Mouse (Mus musculus) C2C12 (cell line): ENCODE results near the gene Etl4. TPM values are rescaled to one million over a fixed set of nuclear protein-coding genes. Genes with fewer than 3 reads are reported as not detected.
"Not testable (repeated sequence)": the region's sequence is repeated elsewhere in the genome, so short reads cannot be mapped to it uniquely, and the experiment has no call there.

Experiments used
- H3K27me3 ChIP-seq: one replicate; pipeline ENCODE4 v1.6.1; 2011; ENCODE audit not compliant: control insufficient read depth, insufficient read depth, insufficient read length
- H3K36me3 ChIP-seq: one replicate; pipeline ENCODE4 v1.6.1; 2011; ENCODE audit not compliant: control insufficient read depth, insufficient read depth
- H3K4me3 ChIP-seq: one replicate; pipeline ENCODE4 v1.5.1; 2011; ENCODE audit warnings: mild to moderate bottlenecking, control low read depth; ENCODE audit not compliant: poor library complexity, insufficient read depth, severe bottlenecking
- H3K79me2 ChIP-seq: one replicate; pipeline ENCODE4 v1.6.1; 2011; ENCODE audit not compliant: control insufficient read depth, insufficient read depth
- H3K79me3 ChIP-seq: one replicate; pipeline ENCODE4 v1.6.1; 2011; ENCODE audit warnings: low read depth, control low read depth
- H3ac ChIP-seq: one replicate; pipeline ENCODE3; 2011; ENCODE audit warnings: low read depth; ENCODE audit not compliant: control insufficient read depth, insufficient read length
- CEBPB ChIP-seq: IDR thresholded peaks from one replicate; pipeline ENCODE4 v1.6.1; 2011; ENCODE audit warnings: low read depth, mild to moderate bottlenecking, control low read depth, moderate library complexity
- CTCF ChIP-seq: IDR thresholded peaks from one replicate; pipeline ENCODE4 v1.5.1; 2011; ENCODE audit not compliant: control insufficient read depth, insufficient read depth, insufficient read length
- FOSL1 ChIP-seq: IDR thresholded peaks from one replicate; pipeline ENCODE4 v1.8.0; 2011; ENCODE audit warnings: mild to moderate bottlenecking, low read length; ENCODE audit not compliant: poor library complexity, insufficient read depth, severe bottlenecking
- MAX ChIP-seq: IDR thresholded peaks from one replicate; pipeline ENCODE4 v1.6.1; 2011; ENCODE audit warnings: mild to moderate bottlenecking, control low read depth
- MYOD1 ChIP-seq: IDR thresholded peaks from one replicate; pipeline ENCODE4 v1.6.1; 2011; ENCODE audit warnings: low read depth; ENCODE audit not compliant: control insufficient read depth, insufficient read length
- MYOG ChIP-seq: IDR thresholded peaks from one replicate; pipeline ENCODE4 v1.6.1; 2011; ENCODE audit not compliant: control insufficient read depth, insufficient read length; ENCODE audit errors: extremely low read depth
- USF1 ChIP-seq: IDR thresholded peaks from one replicate; pipeline ENCODE4 v1.6.1; 2011; ENCODE audit warnings: low read depth, mild to moderate bottlenecking, control low read depth, moderate library complexity
- polyA plus RNA-seq: library from polyadenylated mRNA; unstranded; fragments of >200 nt; fragmentation: generic; extraction: Trizol; gene quantifications from one replicate; pipeline ENCODE4 v1.2.1, GENCODE M21; 2012; ENCODE audit warnings: missing spikeins

Gene Etl4
- polyA plus RNA-seq, 1 experiment: 3.9 TPM

DNA sequence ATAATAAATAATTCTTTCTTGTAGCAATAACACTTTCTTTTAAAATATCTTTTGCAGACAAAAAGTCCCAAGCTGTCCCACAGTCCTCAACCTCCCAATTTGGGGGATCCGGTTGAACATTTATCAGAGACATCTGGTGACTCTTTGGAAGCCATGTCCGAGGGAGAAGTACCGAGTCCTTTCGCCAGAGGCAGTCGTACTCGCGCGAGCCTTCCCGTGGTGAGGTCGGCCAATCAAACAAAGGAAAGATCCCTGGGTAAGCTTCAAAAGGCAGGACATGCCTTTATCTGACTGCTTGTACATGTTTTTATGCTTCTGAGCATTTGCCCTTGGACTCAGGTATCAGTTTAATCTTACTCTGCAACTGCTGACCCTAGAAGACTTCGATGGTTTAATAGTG lies 752.3 kb downstream of the Etl4 start:
- H3K4me3 ChIP-seq: no peak overlapping the region
- TF ChIP-seq MAX (no peak), CEBPB (no peak), MYOD1 (no peak), MYOG (no peak), CTCF (no peak), FOSL1 (no peak), USF1 (no peak)
- H3K27me3 ChIP-seq: no peaks in the 10 kb centered on the region
- H3K79me3 ChIP-seq: no peaks in the 10 kb centered on the region
- H3ac ChIP-seq: no peak overlapping the region
- no peaks in the 10 kb centered on the region for H3K36me3 ChIP-seq
- no peaks in the 10 kb centered on the region for H3K79me2 ChIP-seq

DNA sequence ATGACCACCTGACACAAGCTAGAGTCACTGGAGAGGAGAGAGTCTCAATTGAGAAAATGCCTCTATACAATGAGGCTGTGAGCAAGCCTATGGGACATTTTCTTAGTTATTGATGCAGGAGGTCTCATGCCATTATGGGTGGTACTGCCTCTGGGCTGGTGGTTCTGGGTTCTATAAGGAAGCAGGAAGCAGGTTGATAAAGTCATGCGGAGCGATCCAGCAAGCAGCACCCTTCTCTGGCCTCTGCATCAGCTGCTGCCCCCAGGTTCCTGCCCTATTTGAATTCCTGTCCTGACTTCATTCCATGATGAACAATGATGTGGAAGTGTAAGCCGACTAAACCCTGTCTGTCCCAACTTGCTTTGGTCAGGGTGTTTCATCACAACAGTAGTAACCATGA lies 753.1 kb downstream of the Etl4 start:
- Histone ChIP-seq H3K4me3 (no peak overlapping the region), H3K36me3 (no peaks in the 10 kb centered on the region), H3K79me2 (no peaks in the 10 kb centered on the region), H3K27me3 (no peaks in the 10 kb centered on the region), H3K79me3 (no peaks in the 10 kb centered on the region), H3ac (no peak overlapping the region)
- no peak for TF ChIP-seq FOSL1
- no peak for TF ChIP-seq MAX
- no peak for TF ChIP-seq CEBPB
- no peak for TF ChIP-seq MYOG
- no peak for TF ChIP-seq CTCF
- no peak for TF ChIP-seq USF1

DNA sequence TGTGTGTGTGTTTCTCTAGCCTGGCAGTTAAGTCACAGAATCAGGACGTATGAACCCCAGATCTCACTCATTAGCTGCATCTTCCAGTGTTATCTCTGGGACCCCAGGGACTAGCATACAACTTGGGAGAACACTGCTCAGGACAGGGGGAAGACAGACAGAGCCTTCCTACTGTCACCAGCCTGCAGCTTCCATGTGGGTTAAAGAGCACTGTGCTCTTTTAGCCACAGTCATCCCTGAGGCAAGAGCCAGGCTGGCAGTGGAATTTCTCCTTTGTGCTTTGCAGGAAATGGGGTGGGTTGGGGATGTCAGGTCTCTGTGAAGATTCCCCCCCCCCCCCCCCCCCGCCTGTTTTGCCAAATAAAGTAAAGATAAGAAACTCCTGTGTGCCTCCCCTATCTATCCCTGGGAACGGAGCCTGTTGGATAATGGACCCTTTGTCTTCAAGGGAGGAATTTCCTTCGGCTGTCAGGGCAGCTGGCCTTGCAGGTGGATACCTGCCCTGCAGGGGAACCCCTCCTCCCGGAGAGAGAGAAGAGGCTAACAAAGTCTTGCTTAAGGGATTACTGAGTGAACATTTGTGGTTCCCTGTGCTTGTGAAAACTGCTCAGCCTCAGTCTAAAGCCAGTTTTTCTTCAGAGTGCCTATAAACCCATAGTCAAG lies 755.9 kb downstream of the Etl4 start:
- Histone ChIP-seq H3K27me3 (no peaks in the 10 kb centered on the region), H3K36me3 (no peaks in the 10 kb centered on the region), H3ac (no peak overlapping the region), H3K4me3 (no peak overlapping the region), H3K79me3 (no peaks in the 10 kb centered on the region), H3K79me2 (no peaks in the 10 kb centered on the region)
- no peak for TF ChIP-seq MYOD1
- TF ChIP-seq FOSL1: no peak
- no peak for TF ChIP-seq MAX
- TF ChIP-seq MYOG: no peak
- no peak for TF ChIP-seq USF1
- no peak for TF ChIP-seq CTCF
- no peak for TF ChIP-seq CEBPB

DNA sequence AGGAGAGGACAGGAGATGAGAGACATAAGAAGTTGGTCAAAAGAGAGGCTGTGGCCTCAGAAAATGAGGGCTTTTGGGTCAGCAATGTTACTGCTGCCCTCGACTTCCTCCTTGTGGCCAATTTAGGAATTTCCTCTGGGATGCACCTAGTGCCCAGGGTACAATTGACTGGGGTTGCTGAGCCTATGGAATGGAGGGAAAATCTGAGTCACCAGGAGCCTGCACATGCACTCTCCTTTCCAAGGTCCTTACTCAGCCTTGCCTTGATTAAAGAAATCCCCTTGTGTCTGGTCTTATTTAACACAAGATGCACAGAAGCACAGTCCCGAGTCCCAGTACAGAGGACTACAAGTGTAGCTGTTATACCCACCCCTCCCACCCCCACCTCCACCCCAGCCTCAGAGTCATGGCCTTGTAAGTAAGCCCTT lies 756.5 kb downstream of the Etl4 start:
- H3K79me2 ChIP-seq: no peaks in the 10 kb centered on the region
- H3K4me3 ChIP-seq: no peak overlapping the region
- no peaks in the 10 kb centered on the region for H3K79me3 ChIP-seq
- H3K27me3 ChIP-seq: no peaks in the 10 kb centered on the region
- H3K36me3 ChIP-seq: no peaks in the 10 kb centered on the region
- no peak overlapping the region for H3ac ChIP-seq
- TF ChIP-seq FOSL1: no peak
- TF ChIP-seq MYOG: no peak
- TF ChIP-seq CEBPB: no peak
- no peak for TF ChIP-seq MYOD1
- no peak for TF ChIP-seq MAX
- TF ChIP-seq USF1: no peak

DNA sequence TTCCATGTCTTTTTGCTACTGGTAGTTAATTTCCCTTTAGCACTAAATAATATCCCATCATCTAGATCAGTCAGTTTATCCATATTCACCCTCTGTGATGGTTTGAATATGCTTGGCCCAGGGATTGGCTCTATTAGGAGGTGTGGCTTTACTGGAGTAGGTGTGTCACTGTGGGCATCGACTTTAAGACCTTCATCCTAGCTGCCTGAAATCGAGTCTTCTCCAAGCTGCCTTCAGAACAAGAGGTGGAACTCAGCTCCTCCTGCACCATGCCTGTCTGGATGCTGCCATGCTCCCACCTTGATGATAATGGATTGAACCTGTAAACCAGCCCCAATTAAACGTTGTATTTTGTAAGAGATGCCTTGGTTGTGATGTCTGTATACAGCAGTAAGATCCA lies 758.3 kb downstream of the Etl4 start:
- Histone ChIP-seq H3ac (no peak overlapping the region), H3K79me3 (no peaks in the 10 kb centered on the region), H3K4me3 (no peak overlapping the region), H3K79me2 (no peaks in the 10 kb centered on the region), H3K27me3 (no peaks in the 10 kb centered on the region), H3K36me3 (no peaks in the 10 kb centered on the region)
- TF ChIP-seq CTCF (no peak), USF1 (no peak), FOSL1 (no peak), MYOG (no peak), CEBPB (no peak), MYOD1 (no peak), MAX (no peak)

DNA sequence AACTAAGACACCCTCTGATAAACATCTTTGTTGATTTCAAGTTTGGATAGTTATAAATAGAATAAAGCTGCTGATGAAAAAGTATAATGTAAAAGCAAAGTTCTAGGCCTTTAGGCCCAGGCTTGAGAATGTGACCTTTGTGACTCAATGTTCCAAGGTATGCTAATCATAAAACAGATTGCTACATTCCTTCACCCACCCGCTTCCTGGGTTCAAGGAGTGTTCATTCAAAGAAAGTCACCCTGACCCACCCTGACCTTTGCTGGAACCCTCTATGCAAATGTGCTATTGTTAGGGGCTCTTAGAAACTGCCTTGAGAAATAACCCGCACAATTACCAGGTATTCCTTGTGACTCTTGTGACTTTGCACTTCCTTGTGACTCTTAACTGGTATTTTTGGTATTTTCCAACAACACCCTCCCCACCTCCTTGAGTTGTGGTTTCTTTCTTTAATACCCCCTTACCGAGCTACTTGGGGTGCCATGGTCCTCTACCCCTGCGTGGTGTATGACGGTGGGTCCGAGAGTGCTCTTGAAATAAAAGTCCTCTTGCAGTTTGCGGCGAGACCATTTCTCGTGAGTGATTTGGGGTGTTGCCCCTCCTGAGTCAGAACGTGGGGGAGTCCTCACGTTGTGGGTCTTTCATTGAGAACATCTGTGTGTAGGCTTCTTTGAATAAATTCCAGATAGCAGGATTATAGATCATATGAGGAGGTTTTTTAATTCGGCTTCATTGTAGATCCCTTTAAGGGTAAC lies 758.9 kb downstream of the Etl4 start:
- H3K79me2 ChIP-seq, H3K79me3 ChIP-seq, H3K27me3 ChIP-seq, H3ac ChIP-seq, H3K36me3 ChIP-seq, H3K4me3 ChIP-seq: not testable (repeated sequence)
